Mouse (Mus musculus) ES-E14 (cell line): ENCODE results near the gene Kat6b.

Source experiments
- HCFC1 ChIP-seq: IDR thresholded peaks from 2 replicates; pipeline ENCODE4 v1.6.1; 2012; ENCODE audit warnings: low read length, inconsistent platforms, borderline replicate concordance; ENCODE audit not compliant: insufficient read depth
- ZNF384 ChIP-seq: IDR thresholded peaks from 2 replicates; pipeline ENCODE4 v1.6.1; 2012; ENCODE audit warnings: low read depth, low read length, inconsistent platforms

GRCm38 (mm10) chr14:21711231-21711630, 230.0 kb downstream of the Kat6b start:
- TF ChIP-seq ZNF384 (no peak), HCFC1 (no peak)
